Mouse (Mus musculus) spleen, adult 2 months (tissue): Measurements from ENCODE around the gene Nhsl2.

Experiments used
- CTCF ChIP-seq: fragments of 200-500 bp; IDR thresholded peaks from 2 replicates; pipeline ENCODE4 v1.5.1; 2011; ENCODE audit warnings: mild to moderate bottlenecking, inconsistent platforms; ENCODE audit not compliant: insufficient read depth, insufficient read length, insufficient replicate concordance; ENCODE audit errors: extremely low read depth
- POLR2A ChIP-seq: fragments of 200-500 bp; IDR thresholded peaks from 2 replicates; pipeline ENCODE4 v1.6.1; 2011; ENCODE audit warnings: low read depth, low read length, inconsistent platforms

DNA sequence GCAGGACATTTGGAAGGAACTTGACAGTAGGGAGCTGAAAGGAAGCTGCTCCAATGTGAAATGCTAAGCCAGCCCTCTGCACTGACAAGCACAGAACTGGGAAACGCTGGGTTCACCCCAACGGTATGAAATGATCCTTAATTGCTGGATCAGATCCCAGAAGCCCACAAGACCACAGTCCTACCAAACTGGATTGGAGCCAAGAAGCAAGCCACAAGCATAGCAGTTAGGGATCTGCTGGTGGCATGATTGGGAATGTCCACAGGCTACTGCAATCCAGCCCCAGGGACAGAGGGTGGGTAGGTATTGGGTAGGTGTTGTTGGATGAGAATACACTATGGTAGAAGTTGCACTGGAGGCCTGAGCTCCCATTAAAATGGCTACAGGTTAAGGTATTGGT lies 94.6 kb downstream of the Nhsl2 start:
- TF ChIP-seq CTCF (no peak), POLR2A (no peak)
